Mouse (Mus musculus) heart, adult 9 months (tissue): ENCODE results near the gene Ralgps1.
A peak's percentile ranks its signal among the peaks of the same experiment; 100 is the strongest.

ENCODE experiments used
- DNase-seq, 2 experiments: peaks; one replicate each; pipeline ENCODE4 v3.0.0; 2022; ENCODE audit warnings: low spot score in 2 of 2

Ralgps1 gene

DNA sequence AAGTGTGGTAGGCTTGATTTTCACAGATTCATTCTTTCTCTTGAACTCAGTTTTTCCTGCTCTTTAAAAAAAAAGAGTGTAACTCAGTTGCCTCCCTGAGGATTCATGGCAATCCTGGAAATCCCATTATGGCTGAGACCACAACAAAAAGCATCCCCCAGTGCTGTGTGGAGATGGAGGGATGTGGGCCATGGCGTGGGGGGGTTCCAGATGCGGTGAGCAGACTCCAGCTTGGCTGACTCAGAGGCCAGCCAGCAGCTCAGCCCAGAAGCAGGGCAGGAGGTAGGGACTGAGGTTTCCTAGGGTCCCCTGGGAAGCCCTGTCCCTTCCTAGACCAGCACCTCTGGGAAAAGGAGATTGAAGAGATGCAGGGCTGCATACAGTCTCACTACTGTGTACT is 194.4 kb downstream of the Ralgps1 start:
- no peak for DNase-seq

DNA sequence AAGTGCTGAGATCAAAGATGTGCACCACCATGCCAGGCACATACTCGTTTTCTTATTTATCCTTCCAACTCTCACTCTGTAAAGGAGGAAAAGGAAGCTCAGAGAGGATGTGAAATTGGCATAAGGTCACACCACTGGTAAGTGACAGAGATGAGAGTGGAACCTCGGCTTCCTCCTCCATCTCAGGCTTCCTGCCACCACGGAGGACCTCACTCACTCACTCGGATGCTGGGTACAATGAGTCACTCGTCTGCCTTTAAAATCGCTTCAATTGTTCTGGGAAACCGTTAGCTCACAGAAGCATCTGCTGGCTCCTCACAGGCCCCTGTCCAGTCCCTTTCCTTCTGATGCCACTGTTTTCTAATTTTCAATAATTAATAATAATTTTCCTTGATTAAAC is 194.8 kb downstream of the Ralgps1 start:
- DNase-seq: peak in 1 of 2 experiments; percentile 63

DNA sequence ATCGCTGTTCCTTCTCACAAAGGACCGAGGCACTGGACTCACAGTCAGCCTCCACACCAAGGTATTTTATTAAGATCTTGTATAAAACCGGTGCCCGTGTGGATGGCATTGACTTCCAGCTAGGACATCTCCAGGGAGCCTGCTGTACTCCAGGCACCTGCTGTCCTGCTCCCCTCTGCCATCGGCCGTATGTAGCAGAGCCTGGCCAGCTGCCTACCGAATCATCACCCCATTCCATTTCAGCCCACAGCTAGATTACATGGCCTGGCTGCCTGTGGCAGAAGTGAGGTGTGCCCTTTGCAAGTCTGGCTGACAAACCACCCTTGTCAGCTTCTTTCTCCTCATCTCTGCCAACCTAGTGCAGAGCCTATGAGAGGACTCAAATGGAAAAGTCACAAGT is 197.6 kb downstream of the Ralgps1 start:
- DNase-seq: peak in 1 of 2 experiments; percentile 39

DNA sequence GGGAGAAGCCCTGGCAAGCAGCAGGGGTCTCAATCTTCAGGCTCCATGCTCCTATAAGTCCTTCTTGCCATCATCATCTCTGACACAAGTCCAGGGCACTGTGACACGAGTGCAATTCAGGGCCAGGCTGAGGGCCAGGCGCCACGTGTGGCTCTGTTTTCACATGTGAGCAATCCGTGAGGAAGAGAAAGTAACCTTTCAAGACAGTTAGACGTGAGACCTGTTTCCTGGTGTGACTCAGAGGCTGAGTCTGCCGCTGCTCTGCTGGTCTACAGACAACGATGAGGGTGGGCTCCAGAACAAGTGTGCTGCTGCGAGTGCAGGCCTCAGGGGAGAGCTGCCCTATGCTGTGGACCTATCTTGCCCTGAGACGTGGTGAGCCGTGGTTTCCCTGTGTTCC is 198.2 kb downstream of the Ralgps1 start:
- DNase-seq: no peak

DNA sequence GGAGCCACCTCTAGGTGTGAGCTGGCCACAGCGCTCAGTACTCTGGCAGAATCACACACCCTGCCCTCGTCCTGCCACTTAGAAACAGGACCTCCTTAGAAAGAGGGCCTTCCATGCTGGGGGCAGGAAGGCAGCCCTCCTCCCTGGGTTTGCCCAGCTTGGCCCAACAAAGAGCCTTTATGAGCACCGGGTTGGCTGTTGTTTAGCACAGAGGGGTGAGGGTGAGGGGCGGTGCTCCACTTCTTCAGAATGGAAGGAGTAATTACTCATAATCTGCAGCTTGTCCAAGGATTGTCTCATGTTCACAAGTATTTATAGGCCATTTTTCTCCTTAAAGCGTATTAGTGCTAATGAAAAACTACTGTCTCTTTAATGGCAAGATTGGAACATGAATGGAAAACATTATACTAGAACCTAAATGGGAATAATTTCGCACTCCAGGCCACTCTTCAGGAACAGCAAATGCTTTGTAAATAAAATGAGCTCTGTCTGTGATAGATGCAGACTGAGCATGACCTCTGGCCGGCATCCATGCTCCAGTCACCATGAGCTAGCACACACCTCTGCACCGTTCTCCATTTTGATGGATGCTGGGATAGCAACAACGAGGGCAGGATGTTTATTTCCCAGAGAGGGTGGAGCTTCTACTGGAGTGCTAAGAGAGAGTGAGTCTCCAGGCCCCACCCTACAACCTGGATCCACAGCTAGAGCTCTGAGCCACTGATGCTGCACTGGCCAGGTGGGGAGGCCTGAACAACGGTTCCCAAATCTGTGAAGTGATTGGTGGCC is 200.3 kb downstream of the Ralgps1 start:
- DNase-seq: no peak

DNA sequence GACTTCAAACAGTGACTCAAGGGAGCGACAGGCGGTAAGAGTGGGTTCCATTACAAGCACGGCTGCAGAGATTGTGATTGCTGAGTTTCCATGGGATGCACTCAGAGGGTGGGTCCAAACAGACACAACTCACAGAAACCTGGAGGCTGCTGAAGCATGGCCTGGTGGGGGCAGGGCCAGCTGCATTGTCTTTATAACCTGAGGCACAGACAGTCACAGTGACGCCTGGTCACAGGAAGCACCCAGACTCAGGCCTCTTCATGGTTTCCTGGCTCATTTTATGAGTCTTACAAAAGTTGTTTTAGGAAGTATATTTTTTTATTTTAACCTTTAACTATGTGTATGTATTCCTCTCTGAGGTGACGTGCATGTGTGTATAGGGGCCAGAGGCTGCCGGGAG is 201.8 kb downstream of the Ralgps1 start:
- DNase-seq: no peak

DNA sequence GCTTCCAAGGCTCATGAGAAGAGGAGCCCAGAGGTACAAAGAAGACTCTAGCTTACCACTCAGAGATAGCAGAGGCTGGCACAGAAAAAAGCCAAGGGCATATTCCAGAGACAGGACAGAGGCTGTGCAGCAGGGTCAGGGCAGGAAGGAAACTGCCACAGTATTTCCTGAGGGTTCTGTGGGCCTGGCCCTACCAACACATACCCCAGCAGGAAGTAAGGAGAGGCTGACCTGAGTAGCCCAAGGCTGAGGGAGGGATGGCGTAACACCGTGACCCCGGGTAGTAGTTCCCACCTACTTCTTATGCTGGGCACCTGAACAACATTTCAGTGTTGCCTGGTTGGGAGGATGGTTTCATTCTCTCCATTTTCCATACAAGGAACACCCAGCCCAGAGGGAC is 204.2 kb downstream of the Ralgps1 start:
- no peak for DNase-seq

DNA sequence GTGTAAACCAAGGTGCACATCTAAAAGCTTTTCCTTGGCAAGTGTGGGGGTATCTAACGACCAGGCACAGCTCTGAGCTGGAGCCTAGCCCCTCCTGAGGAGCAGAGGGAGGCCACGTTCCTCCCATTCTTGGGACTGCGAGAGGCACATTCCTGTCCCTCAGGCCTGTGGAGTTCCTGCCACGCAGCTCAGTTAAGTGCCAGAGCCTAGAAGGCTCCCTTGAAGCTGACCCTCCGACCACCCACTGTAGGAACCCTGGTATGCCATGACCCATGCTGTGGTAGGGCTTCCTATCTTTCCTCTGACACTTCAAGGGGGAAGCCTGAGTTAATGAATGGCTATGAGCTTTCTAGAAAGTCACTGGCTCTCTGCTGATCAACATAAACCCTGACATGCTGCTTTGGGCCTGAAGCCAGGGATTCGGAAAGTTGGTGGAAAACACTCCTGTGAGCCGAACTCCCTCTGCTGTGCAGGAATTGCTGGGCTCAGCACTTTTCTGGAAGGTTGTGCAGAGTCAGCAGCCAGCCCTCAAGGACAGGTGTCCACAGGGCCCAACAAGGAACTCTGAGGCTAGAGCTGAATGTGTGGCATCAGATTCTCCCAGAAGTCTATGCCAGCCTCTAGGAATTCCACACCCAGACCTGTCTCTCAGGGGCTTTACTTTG is 205.4 kb downstream of the Ralgps1 start:
- DNase-seq: no peak

DNA sequence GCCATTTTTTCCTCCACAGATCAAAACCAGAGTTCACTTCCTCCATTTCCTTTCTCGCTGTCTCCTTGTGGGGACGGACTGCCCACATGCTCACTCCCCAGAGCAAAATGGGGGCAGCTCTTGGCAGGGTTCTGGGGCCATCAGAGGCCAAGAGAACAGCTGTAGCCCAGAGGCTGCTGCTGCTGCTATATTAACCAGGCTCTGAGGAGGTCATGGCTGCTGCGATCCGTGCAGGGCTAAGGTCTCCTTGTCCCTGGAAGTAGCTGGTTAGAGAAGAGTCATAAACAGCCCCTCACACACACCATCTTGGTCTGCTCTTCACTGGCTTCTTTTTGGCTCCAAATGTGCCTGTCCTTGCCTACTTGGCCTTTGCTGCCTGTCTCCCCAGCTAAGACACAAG is 206.1 kb downstream of the Ralgps1 start:
- peak in 1 of 2 experiments; percentile 53 for DNase-seq

DNA sequence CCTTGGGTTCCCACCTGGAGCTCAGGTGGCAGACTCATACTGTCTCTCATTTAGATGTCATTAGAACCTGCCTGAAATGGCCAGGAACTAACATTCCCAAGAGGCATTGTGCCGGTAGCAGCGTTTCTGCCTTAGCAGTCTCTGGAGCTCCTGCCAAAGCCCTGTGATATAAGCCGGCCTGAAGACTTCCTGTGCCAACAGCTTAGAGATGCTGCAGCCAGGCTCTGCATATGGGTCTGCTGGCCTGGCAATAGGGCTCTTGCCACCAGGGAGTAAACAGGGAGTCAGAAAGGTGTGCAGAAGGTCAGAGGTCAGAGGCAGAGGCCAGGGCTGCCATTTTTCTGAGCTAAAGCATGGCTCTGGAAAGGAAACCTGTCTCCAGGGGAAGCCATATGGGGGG is 206.6 kb downstream of the Ralgps1 start:
- peak in 1 of 2 experiments; percentile 38 for DNase-seq

DNA sequence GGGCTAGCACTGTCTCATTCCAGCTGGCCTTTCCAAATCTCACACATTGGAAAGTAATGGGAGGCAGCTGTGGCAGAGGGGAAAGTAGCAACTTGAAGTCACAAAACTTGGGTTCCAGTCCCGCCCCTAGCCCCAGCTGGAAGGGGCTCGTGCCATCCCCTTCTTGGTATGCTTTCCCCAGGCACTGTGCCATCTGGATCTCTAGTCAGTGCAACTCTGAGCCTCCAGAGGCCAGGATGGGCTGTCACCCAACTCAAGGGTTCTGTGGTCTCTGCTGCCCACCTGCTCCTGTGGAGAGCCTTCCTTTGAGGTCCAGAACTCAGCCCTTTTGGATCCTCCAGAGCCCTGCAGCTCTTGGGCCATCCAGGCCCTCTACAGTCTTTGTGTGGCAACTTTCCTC is 209.2 kb downstream of the Ralgps1 start:
- peak in 1 of 2 experiments; percentile 57 for DNase-seq

DNA sequence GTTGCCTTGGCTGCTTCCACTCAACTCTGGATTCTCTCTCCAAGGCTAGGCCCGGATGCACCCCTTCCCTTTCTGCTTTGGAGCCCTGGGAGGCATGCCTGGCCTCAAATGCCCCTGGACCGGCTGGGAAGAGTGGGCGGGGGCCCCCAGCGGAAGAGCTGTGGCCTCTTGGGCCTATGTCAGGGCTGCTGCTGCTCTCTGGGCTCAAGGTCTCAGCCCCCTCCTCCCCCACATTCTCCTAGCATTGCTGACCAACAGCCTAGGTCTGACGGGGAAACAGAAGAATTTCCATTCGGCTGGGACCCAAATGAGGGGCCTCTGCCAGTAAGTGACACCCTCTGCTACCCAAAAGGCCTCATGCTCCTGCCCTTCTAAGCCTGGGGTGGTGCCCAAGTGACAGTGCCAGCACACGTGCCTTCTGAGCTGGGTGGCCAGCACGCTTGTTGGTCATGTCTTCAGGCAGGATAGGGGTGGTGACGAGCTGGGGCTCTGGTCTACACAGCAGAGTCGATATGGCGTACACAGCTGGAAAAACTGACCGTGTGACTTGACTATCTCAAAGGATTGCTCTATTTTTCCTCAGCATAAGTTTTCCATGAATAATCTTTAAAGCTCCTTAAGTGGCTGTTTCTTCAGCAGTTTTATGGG is 210.8 kb downstream of the Ralgps1 start:
- peak; percentile 88 for DNase-seq

DNA sequence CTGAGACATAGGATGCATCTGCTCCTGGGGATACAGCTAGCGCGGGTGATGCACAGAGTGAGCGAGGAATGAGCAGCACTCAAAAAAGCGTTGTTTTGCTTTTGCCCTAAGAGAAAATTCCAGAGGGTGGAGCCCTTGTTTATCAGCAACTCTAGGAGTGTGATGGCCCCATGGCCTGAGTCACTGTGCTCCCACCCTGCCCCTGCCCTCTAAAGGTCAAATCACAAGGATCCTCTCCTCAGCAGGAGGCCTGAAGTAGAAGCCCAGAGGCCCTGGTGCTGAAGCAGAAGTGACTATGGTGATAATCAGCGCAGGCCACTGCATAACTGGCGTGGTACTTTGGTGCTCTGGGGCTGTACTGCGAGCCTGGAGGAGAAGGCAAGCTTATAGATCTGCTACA is 211.7 kb downstream of the Ralgps1 start:
- peak in 1 of 2 experiments; percentile 35 for DNase-seq

DNA sequence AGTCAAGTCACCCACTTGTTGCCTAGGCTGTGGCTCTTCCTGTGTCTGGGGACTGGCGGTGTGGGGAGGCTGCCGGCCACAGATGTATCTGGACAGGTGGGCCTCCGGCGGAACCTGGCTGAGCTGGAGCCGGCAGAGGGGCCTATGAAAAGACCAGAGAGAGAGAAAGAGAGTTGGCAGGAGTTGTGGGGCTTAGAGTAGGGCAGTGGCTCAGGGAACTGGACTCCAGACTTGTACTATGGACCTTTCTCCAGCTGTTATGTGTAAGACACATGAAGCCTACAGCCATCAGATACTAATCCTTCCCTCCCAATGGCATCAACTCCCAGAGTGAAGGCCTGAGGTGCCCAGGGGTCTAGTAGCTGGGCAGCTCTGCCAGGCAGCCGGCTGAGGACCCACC is 212.4 kb downstream of the Ralgps1 start:
- DNase-seq: no peak

DNA sequence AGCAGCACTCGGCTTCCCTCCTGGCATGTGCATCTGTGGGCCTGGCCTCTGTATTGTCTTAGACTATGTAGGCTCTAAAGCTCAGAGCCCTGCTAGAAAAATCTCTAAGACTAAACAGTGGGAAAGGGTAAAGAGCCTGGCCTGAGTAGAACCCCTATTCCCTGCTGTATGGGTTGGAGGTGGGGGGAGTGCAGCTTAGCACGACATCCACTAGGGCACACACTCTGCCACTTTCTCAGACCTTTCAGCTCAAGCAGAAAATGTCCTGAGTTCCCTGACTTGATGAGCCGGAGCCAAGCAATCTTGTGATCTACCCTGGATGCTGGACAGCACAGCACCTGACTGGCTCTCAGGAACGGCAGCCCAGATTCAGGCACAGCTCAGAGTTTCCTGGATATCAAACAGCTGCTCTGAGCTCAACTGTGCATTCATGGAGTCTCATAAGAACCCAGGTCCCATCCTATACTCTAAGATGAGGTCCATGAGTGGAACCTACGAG is 215.0 kb downstream of the Ralgps1 start:
- DNase-seq: no peak

DNA sequence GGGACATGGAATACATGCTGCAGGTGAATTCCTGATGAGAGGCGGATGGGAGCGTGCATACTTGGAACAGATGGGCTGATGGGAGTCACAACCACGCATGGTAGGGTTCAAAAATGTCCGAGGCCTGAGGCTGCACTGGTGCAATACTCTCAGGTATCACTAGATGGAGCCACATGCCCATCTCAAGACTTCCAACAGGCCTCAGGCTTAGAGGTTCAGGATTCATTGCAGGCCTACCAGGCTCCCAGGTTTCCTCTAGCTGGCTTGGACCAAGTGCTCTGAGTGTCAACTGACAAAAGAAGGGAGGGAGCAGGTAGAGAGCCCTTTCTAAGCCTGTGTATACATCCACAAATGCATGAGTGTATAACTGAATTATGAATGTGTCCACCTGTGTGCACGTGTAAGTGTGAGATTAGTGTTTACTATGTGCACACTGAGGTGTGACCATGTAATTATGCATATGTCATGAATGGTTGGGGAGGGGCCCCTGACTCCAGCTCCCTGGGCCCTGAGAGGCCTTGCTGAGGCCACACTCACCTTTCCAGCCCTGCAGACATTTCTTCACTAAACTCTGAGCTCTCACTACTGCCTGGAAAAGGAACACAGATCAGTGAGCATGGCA is 216.4 kb downstream of the Ralgps1 start:
- DNase-seq: peak; percentile 49 to 75

DNA sequence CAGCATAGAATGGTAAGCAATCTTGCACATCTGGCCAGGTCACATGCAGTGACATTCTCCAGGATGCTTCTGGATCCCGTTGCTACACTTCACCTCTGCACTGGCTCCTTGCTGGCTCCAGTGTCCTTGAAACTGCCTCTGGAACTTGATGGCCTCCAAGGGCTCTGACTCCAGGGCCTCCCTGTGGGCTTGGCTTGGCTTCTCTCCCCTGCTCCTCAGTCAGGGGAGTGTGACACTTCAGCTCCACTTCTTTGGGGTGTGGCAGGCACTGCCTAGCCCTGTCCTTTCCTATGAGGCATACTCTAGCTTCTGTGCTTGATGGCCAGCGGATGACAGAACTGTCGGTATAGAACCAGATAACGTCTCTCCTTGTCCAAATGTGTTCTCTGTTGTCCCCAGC is 224.3 kb downstream of the Ralgps1 start:
- DNase-seq: no peak

DNA sequence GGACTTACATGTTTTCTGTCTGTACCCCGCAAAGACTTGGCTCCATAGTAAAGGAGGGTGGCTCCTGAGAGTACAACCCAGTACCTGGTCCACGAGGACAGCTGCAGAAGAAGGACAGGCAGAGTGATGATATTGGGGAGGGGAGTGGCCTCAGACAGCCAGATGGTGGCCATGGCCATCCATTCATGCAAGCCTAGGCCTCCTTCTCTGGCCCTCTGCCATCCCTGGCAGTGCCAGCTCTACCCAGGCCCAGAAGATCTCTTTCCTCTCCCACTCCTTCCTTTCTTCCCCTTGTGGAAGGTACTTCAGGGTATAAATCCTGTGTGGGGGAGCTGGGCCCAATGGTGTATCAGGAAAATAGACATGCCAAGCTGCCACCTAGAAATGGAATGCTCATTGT is 228.0 kb downstream of the Ralgps1 start:
- DNase-seq: no peak

DNA sequence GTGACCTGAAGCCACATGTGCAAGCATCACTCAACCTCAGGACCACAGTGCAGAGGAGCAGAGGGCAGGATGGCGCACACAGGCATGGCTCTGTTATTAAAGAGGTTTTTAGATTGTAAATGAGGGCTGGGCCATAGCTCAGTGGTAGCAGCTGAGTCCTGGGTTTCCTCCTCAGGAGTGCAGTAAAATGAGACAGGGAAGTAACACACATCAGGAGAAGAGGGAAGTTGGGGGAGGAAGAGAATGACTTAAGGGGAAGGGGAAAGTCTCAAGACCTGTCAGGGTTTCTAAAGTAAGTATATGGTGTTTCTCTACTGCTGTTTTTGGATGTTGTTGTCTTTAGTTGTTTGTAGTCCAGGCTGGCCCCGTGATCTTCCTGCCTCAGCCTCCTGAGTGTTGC is 232.8 kb downstream of the Ralgps1 start:
- DNase-seq: no peak

DNA sequence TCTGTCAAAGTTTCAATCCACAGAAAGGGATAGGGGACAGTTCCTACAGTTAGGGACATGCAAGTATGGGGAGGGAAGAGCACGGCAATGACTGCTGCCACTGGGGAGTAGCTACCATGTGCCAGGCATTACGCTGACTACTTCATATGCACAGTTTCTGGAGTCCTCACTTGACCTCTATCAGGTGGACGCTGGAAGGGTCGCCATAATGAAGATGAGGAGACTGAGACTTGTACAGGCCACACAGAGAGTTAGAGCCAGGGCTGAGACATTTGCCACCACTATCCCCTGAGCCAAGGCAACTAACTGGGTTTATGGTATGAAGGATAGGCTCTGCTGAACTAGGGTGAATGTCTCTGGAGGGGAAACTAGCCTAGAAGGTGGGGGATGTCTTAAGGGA is 233.6 kb downstream of the Ralgps1 start:
- no peak for DNase-seq

DNA sequence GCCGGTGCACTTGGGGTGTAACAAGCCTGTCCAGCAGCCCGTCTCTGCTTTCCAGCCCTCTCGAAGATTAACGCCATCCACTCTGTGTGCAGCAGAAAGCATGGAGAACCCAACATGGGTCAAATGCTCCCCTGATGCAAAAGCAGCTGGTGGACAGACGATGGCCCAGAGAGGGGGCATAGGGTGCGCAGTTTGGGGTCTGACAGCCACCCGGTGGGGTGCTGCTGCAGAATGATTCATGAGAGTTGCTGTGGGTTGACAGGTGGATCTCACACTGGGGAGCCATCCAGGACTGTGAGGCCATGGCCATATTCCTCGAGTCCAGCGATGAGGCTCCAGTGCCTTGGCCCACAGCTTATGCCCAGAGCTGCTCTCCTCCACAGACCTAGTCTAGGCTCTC is 234.0 kb downstream of the Ralgps1 start:
- DNase-seq: no peak

DNA sequence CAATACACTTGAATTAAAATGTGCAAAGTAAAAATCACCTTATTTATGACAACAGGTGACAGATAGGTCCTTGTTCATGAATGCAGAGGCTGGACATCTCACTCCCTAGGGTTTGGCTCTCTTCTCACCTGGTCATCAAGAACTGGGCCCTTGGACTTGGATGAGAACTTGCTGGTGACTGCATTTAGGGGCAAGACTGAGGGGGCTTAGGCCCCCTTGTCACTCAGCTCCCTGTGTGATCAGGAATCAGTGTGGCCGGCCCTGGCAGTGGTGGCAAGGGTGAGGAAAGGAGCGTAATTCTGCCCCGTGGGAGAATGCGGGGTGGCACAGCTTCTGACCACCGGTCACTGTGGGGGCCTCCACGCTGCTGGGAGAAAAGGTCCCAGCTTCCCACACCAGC is 234.9 kb downstream of the Ralgps1 start:
- no peak for DNase-seq
